Mouse (Mus musculus): ENCODE measurements at regions not wholly inside any gene's neighbourhood (a gene's known extent, or its start where the extent isn't known, plus 50 kb on each side); places are given as distances from the start of the nearest gene placed in this dataset.
A peak's percentile ranks its signal among the peaks of the same experiment; 100 is the strongest.

GRCm38 (mm10) chr12:29192391-29192790, 335.8 kb upstream of the Myt1l start:
- 89% methylated on average over 3 of the region's 3 CpGs for WGBS
- Histone ChIP-seq H3K36me3 (ENCODE audit: insufficient read depth, low read length) (no peaks in the 10 kb centered on the region), H3K4me2 (ENCODE audit: low read depth, low read length, poor library complexity, severe bottlenecking) (no peak overlapping the region), H3K4me3 (ENCODE audit: low read depth, low read length) (no peak overlapping the region), H3K9ac (replicated peaks; ENCODE audit: low read length, poor library complexity, severe bottlenecking) (no peak overlapping the region), H3K4me1 (ENCODE audit: insufficient read depth, low read length) (peaks cover 2% of the 10 kb centered on the region; the same call in 1 of the 2 replicates), H3K27ac (ENCODE audit: low read depth, low read length) (no peak overlapping the region), H3K9me3 (ENCODE audit: low read length) (no peaks in the 10 kb centered on the region), H3K27me3 (ENCODE audit: insufficient read depth, low read length) (no peaks in the 10 kb centered on the region)
- ATAC-seq (ENCODE audit: low FRiP score): no peak
- TF ChIP-seq CTCF (IDR thresholded peaks at IDR 0.05): no peak
- DNase-seq (ENCODE audit: low spot score): no peak

DNA sequence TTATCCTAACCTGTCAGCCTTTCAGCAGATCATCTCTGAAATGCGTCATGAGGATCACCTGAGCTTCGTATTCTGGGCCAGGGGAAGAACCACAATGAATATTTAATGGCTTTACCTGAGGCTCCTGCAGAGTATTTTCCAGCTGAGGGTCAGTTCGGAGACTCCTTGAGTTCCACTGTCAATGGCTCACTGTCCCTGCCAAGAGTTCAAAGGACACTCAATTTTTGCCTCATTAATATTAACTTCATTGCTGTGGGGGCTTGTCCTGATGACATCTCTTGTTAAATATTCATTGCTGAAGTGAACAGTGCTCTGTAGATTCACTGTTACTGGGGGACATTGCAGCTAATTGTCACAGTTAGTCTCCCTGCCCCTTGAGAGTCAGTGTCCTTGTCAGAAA, 316.2 kb upstream of the Myt1l start:
- DNase-seq (ENCODE audit: low spot score) (no peak), ATAC-seq (ENCODE audit: low FRiP score) (no peak)
- no peak for TF ChIP-seq CTCF (IDR thresholded peaks at IDR 0.05)
- WGBS: 62% methylated on average over 3 of the region's 3 CpGs
- H3K27me3 ChIP-seq (ENCODE audit: insufficient read depth, low read length): no peaks in the 10 kb centered on the region
- H3K4me1 ChIP-seq (ENCODE audit: insufficient read depth, low read length): no peaks in the 10 kb centered on the region
- H3K36me3 ChIP-seq (ENCODE audit: insufficient read depth, low read length): no peaks in the 10 kb centered on the region
- H3K9me3 ChIP-seq (ENCODE audit: low read length): no peaks in the 10 kb centered on the region
- no peak overlapping the region for H3K9ac ChIP-seq (replicated peaks; ENCODE audit: low read length, poor library complexity, severe bottlenecking)
- H3K4me2 ChIP-seq (ENCODE audit: low read depth, low read length, poor library complexity, severe bottlenecking): no peak overlapping the region
- no peak overlapping the region for H3K4me3 ChIP-seq (ENCODE audit: low read depth, low read length)
- H3K27ac ChIP-seq (ENCODE audit: low read depth, low read length): no peak overlapping the region

- Histone ChIP-seq H3K27me3 (ENCODE audit: insufficient read depth, low read length) (no peaks in the 10 kb centered on the region), H3K4me2 (ENCODE audit: low read depth, low read length, poor library complexity, severe bottlenecking) (no peak overlapping the region), H3K4me1 (ENCODE audit: insufficient read depth, low read length) (no peaks in the 10 kb centered on the region), H3K9ac (replicated peaks; ENCODE audit: low read length, poor library complexity, severe bottlenecking) (no peak overlapping the region), H3K36me3 (ENCODE audit: insufficient read depth, low read length) (no peaks in the 10 kb centered on the region), H3K4me3 (ENCODE audit: low read depth, low read length) (no peak overlapping the region), H3K9me3 (ENCODE audit: low read length) (no peaks in the 10 kb centered on the region), H3K27ac (ENCODE audit: low read depth, low read length) (no peak overlapping the region)
- no peak for TF ChIP-seq CTCF (IDR thresholded peaks at IDR 0.05)
- DNase-seq (ENCODE audit: low spot score): no peak
- 90% methylated on average over 1 of the region's 1 CpGs for WGBS
- no peak for ATAC-seq (ENCODE audit: low FRiP score)
These were observed 314.6 kb upstream of the Myt1l start for GRCm38 (mm10) chr12:29213625-29214024.

- TF ChIP-seq CTCF (IDR thresholded peaks at IDR 0.05): no peak
- Histone ChIP-seq H3K27me3 (ENCODE audit: insufficient read depth, low read length) (no peaks in the 10 kb centered on the region), H3K27ac (ENCODE audit: low read depth, low read length) (no peak overlapping the region), H3K36me3 (ENCODE audit: insufficient read depth, low read length) (no peaks in the 10 kb centered on the region), H3K4me2 (ENCODE audit: low read depth, low read length, poor library complexity, severe bottlenecking) (no peak overlapping the region), H3K4me1 (ENCODE audit: insufficient read depth, low read length) (no peaks in the 10 kb centered on the region), H3K4me3 (ENCODE audit: low read depth, low read length) (no peak overlapping the region), H3K9me3 (ENCODE audit: low read length) (no peaks in the 10 kb centered on the region), H3K9ac (replicated peaks; ENCODE audit: low read length, poor library complexity, severe bottlenecking) (no peak overlapping the region)
- DNase-seq (ENCODE audit: low spot score) (peak; percentile 49), ATAC-seq (ENCODE audit: low FRiP score) (no peak)
- 67% methylated on average over 6 of the region's 6 CpGs for WGBS
These were observed 306.1 kb upstream of the Myt1l start for GRCm38 (mm10) chr12:29222099-29222498.

DNA sequence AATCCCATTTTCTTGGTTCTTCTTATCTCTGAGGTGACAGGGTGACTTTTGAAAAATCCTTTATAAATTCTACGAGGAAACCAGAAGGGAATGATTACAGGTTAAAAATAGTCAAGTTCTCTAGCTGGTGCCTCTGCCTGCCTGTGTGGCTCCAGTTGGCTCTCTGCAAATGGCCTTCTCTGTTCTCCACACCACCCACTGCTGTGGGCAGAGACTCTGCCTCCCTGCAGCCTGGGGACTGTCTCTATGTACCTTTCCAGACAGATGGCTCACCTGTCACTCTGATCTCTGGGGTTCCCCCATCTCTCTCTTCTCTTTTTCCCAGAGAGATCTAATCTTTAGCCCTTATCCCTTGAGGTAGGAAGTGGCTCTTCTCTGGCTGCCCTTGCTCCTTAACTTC, 302.2 kb upstream of the Myt1l start:
- Histone ChIP-seq H3K4me1 (ENCODE audit: insufficient read depth, low read length) (no peaks in the 10 kb centered on the region), H3K36me3 (ENCODE audit: insufficient read depth, low read length) (no peaks in the 10 kb centered on the region), H3K9me3 (ENCODE audit: low read length) (no peaks in the 10 kb centered on the region), H3K4me3 (ENCODE audit: low read depth, low read length) (no peak overlapping the region), H3K27me3 (ENCODE audit: insufficient read depth, low read length) (no peaks in the 10 kb centered on the region), H3K9ac (replicated peaks; ENCODE audit: low read length, poor library complexity, severe bottlenecking) (no peak overlapping the region), H3K27ac (ENCODE audit: low read depth, low read length) (no peak overlapping the region), H3K4me2 (ENCODE audit: low read depth, low read length, poor library complexity, severe bottlenecking) (no peak overlapping the region)
- DNase-seq (ENCODE audit: low spot score) (no peak), ATAC-seq (ENCODE audit: low FRiP score) (no peak)
- WGBS: 15% methylated on average over 1 of the region's 1 CpGs
- TF ChIP-seq CTCF (IDR thresholded peaks at IDR 0.05): no peak

DNA sequence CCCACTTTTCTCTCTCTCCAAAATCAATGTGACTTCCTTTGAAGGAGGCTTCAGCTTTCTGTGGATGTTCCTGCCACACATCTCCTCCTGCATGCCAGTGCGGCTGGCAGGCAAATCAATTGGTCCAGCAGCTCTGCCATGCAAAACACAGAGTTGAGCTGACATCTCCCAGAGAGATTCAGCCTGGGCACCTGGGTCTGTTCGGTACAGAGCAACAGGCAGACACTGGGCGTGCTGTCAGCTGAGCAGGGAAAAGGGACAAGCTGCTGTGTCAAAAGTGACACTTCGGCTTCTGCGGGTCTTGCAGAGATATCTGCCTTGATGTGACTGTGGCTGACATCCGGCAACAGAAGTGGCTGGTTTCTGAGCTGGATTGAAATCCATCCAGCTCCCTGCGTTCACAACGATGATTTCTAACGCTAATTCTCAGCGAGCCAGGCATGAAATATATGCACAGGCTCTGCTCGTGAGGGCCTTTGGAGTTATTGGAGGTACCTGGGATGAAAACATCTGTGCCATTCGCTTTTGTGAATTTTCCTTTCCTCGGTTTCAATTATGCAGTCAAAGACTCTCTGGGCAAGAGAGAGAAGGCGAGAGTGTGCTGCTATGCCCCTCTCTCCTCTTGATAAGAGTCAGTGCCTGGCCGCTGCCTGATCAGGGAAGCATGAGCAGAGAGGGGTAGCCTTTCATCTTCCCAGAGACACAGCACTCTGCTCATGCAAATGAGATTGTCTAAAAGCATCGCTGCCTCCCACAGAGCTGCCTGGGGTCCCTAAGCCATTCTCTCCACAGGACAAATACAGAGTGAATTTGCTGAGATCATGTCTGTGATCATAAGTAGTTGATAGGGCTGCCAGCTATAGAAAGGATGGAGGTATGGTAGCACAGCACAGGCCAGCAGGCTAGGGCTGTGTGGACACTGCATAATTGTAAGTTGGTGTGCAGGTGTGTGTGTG, 295.4 kb upstream of the Myt1l start:
- no peaks in the 10 kb centered on the region for H3K9me3 ChIP-seq (ENCODE audit: low read length)
- H3K4me1 ChIP-seq (ENCODE audit: insufficient read depth, low read length): peaks cover 14% of the 10 kb centered on the region
- 0 out of 2 replicates have a peak overlapping the region, but pooled peaks have one; percentile 36 for H3K9ac ChIP-seq (replicated peaks; ENCODE audit: low read length, poor library complexity, severe bottlenecking)
- TF ChIP-seq CTCF (IDR thresholded peaks at IDR 0.05): no peak
- no peaks in the 10 kb centered on the region for H3K36me3 ChIP-seq (ENCODE audit: insufficient read depth, low read length)
- DNase-seq (ENCODE audit: low spot score) (peak; percentile 69), ATAC-seq (ENCODE audit: low FRiP score) (peak; percentile 61)
- H3K4me2 ChIP-seq (ENCODE audit: low read depth, low read length, poor library complexity, severe bottlenecking): peak overlapping the region; percentile 21
- H3K27ac ChIP-seq (ENCODE audit: low read depth, low read length): peak overlapping the region; percentile 86
- no peak overlapping the region for H3K4me3 ChIP-seq (ENCODE audit: low read depth, low read length)
- no peaks in the 10 kb centered on the region for H3K27me3 ChIP-seq (ENCODE audit: insufficient read depth, low read length)
- 2% methylated on average over 16 of the region's 16 CpGs for WGBS

All from midbrain, postnatal 0 days (tissue).